Mouse (Mus musculus) right cerebral cortex, adult 18-20 months (tissue): Measurements from ENCODE around the gene Anxa4.
A peak's percentile ranks its signal among the peaks of the same experiment; 100 is the strongest.

ENCODE experiments used
- DNase-seq: peaks from one replicate; pipeline ENCODE4 v3.0.0; 2022; ENCODE audit warnings: mixed read lengths

Gene Anxa4

GRCm38 (mm10) chr6:86800467-86800866, 7.1 kb upstream of the Anxa4 start:
- DNase-seq = no peak

GRCm38 (mm10) chr6:86797455-86797854, 4.1 kb upstream of the Anxa4 start:
- DNase-seq = no peak

- no peak for DNase-seq
Observed at GRCm38 (mm10) chr6:86793957-86794356, 573 bp upstream of the Anxa4 start.

GRCm38 (mm10) chr6:86790351-86790943, 2.9 kb downstream of the Anxa4 start:
- DNase-seq = no peak

- DNase-seq = no peak
Observed at GRCm38 (mm10) chr6:86788242-86788641, 5.1 kb downstream of the Anxa4 start.

GRCm38 (mm10) chr6:86786545-86786944, 6.8 kb downstream of the Anxa4 start:
- DNase-seq = no peak

GRCm38 (mm10) chr6:86784739-86785138, 8.6 kb downstream of the Anxa4 start:
- DNase-seq = no peak

GRCm38 (mm10) chr6:86782342-86782741, 11.0 kb downstream of the Anxa4 start:
- DNase-seq = no peak

- no peak for DNase-seq
Observed at GRCm38 (mm10) chr6:86781361-86781957, 11.9 kb downstream of the Anxa4 start.

- DNase-seq = no peak
Observed at GRCm38 (mm10) chr6:86778910-86779594, 14.3 kb downstream of the Anxa4 start.

- DNase-seq = no peak
Observed at GRCm38 (mm10) chr6:86777181-86777580, 16.2 kb downstream of the Anxa4 start.

GRCm38 (mm10) chr6:86776706-86777071, 16.7 kb downstream of the Anxa4 start:
- peak; percentile 41 for DNase-seq

GRCm38 (mm10) chr6:86776001-86776705, 17.2 kb downstream of the Anxa4 start:
- DNase-seq = no peak

GRCm38 (mm10) chr6:86774937-86775336, 18.4 kb downstream of the Anxa4 start:
- no peak for DNase-seq

- no peak for DNase-seq
Observed at GRCm38 (mm10) chr6:86773830-86774229, 19.6 kb downstream of the Anxa4 start.

GRCm38 (mm10) chr6:86772631-86773030, 20.8 kb downstream of the Anxa4 start:
- DNase-seq = peak; percentile 65

- DNase-seq = no peak
Observed at GRCm38 (mm10) chr6:86768938-86769337, 24.4 kb downstream of the Anxa4 start.

GRCm38 (mm10) chr6:86768186-86768776, 25.1 kb downstream of the Anxa4 start:
- DNase-seq = no peak

- no peak for DNase-seq
Observed at GRCm38 (mm10) chr6:86767465-86767864, 25.9 kb downstream of the Anxa4 start.

- no peak for DNase-seq
Observed at GRCm38 (mm10) chr6:86765637-86766059, 27.7 kb downstream of the Anxa4 start.

GRCm38 (mm10) chr6:86754105-86754863, 39.1 kb downstream of the Anxa4 start:
- no peak for DNase-seq

- no peak for DNase-seq
Observed at GRCm38 (mm10) chr6:86752843-86753485, 40.4 kb downstream of the Anxa4 start.
